Mouse (Mus musculus): ENCODE data around the gene Crkl.

GRCm38 (mm10) chr16:17507018-17507552 is 55.3 kb downstream of the Crkl start:
- TF ChIP-seq EP300 (IDR thresholded peaks at IDR 0.05; ENCODE audit: low read depth) (no peak), CTCF (IDR thresholded peaks at IDR 0.05; ENCODE audit: low read depth) (no peak)

Data from liver, postnatal 0 days (tissue).